Mouse (Mus musculus) ES-Bruce4 (cell line): ENCODE results near the gene Dmac2.

ENCODE experiments used
- CTCF ChIP-seq: IDR thresholded peaks from one replicate; pipeline ENCODE4 v1.8.1; 2011; ENCODE audit warnings: low read depth, low read length
- EP300 ChIP-seq: IDR thresholded peaks from 2 replicates; pipeline ENCODE4 v1.6.1; 2011; ENCODE audit warnings: low read depth, low read length; ENCODE audit not compliant: insufficient read depth
- POLR2A ChIP-seq: IDR thresholded peaks from one replicate; pipeline ENCODE4 v1.8.1; 2011; ENCODE audit warnings: low read length; ENCODE audit not compliant: insufficient read depth

DNA sequence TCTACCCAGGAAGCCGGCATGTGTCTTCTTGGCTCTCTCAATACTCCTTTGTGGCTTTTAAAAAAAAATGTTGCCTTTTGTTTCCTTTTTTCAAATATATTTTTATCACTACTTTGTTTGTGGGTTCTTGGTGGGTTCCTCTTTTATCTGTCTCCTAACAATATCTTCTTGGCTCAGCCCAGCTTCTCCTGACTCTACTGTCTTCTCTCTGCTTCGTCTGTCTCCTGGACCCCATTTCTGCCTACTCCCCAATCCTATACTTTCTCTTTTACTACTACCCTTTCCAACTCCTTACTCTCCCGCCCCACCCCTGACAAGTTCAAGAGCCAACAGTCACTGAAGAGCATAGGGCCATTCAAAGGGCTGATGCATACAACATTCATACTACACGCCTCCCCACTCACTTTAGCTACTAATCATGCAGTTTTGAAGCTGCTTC, 12.6 kb upstream of the Dmac2 start:
- TF ChIP-seq EP300 = no peak
- no peak for TF ChIP-seq CTCF
- no peak for TF ChIP-seq POLR2A
